Mouse (Mus musculus) urinary bladder, postnatal 25 days (tissue): Measurements from ENCODE around the gene Ripor3.

Experiments used
- DNase-seq: peaks from one replicate; pipeline ENCODE4 v3.0.0; 2022; ENCODE audit warnings: low spot score

The Ripor3 gene

DNA sequence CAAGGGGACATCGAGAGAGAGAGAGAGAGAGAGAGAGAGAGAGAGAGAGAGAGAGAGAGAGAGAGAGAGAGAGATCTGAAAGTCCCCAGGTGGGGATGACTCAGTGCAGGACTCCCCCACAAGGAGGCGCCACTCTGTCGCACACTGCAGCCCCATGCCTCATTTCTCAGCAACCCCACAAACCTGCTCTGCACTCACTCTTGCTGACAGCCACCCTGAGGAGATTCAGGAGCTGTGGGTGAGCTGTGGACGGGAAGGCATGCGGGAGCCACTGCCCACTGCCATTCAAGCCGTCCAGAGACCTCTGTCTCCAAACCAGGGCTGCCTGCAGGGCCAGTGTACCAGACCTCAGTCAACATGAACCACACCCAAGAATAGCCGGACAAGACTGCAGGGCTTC lies 23.7 kb downstream of the Ripor3 start:
- DNase-seq: peak; percentile 58

DNA sequence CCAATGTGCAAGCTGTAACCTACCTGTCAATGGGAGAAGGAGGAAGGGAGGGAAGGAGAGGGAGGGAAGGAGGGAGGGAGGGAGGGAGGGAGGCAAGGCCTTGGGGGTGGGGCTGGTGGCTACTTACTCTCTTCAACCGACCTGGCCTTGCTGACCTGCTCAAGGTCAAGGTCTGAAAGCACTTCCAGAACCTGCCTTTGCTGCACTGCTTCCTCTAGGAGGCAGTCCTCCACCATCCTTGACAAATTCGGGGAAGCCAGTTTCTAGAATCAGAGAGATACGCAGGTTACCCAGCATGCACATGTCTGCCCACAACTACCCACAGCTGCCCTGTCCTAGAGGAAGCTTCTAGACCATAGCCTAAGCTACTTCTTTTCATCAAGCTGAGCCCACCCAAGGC lies 25.5 kb downstream of the Ripor3 start:
- DNase-seq: no peak

DNA sequence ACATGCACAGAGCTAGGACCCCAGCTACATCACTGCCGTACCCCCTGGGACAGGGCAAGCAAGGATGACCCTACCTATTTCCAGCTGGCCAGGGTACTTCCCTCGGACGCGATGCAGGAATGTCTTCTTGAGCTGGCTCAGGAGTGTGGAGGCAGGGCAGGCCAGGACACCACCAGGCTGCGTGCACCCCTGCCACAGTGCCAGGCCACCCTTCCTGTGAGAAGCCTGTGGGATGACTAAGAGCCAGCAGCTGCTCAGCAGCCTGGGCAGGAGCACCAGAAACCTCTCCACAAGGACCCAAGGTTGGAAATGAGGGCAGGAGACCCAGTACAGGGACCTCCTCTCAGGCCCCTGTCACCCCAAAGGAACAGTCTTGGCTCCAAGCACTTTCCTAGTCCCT lies 26.0 kb downstream of the Ripor3 start:
- DNase-seq: no peak

- DNase-seq: peak; percentile 51
Measured at GRCm38 (mm10) chr2:167982646-167983045, 27.8 kb downstream of the Ripor3 start.

GRCm38 (mm10) chr2:167980391-167980790 lies 30.0 kb downstream of the Ripor3 start:
- no peak for DNase-seq

DNA sequence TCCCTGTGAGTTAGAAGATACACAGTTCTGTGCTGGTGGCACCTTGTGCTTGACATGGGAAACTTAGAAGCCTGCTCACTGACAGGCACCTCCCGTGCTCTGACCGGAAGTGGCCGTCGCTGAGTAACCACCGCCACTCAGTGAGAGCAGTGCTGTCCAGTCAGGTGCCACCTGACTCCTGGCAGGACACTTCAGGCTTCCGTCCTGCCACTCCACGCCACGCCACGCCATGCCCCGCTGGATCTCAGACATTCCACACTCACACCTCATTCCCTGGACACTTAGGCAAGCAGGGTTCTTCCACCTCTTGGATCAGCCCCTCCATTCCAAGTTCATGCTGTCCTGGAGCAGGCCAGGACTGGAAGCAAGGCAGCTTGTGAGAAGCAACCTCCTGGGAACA lies 32.1 kb downstream of the Ripor3 start:
- DNase-seq: no peak

GRCm38 (mm10) chr2:167975746-167976145 lies 34.7 kb downstream of the Ripor3 start:
- no peak for DNase-seq

GRCm38 (mm10) chr2:167972809-167973208 lies 37.6 kb downstream of the Ripor3 start:
- no peak for DNase-seq

DNA sequence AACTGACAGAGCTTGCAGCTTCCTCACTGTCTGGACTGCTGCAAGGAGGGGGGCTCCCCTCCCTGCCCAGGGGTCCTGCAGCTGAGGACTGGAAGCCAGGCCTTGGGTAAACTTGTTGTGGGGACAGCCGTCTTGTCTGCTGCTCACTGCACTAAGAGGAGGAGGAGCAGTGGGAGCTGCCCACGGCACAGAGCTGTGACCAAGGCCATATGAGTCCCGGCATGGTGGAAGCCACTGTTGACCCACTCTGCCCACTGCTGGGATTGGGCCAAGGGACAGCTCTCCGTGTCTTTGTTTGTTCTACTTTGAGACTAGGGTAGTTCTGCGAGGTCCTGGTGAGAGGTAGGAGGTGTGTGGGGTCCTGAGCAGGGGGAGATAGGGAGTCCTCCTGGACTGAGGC lies 38.3 kb downstream of the Ripor3 start:
- DNase-seq: no peak

- no peak for DNase-seq
Measured at GRCm38 (mm10) chr2:167969851-167970541, 40.4 kb downstream of the Ripor3 start.

GRCm38 (mm10) chr2:167968504-167968903 lies 41.9 kb downstream of the Ripor3 start:
- DNase-seq: no peak

- DNase-seq: no peak
Measured at GRCm38 (mm10) chr2:167965911-167966310, 44.5 kb downstream of the Ripor3 start.

GRCm38 (mm10) chr2:167964320-167964719 lies 46.1 kb downstream of the Ripor3 start:
- DNase-seq: no peak

GRCm38 (mm10) chr2:167963778-167964300 lies 46.6 kb downstream of the Ripor3 start:
- DNase-seq: no peak

- no peak for DNase-seq
Measured at GRCm38 (mm10) chr2:167963176-167963575, 47.2 kb downstream of the Ripor3 start.

DNA sequence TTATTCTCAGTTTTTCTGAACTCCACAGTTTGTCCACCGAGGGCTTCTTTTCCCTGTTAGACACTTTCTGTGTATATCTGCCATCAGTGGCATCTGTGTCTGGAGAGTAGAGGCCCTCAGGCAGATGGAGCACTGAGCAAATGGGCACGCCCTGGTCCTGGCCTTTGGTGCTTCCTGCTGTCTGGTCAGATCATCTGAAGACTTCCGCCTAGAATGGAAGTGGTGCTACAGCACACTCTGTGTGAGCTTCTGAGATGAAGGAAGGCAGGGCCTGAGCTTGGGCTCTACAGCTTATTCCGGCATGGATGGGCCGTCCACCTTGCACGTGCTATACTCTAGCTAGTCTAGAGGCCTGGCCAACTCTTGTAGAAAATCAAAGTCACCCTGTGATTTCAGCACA lies 48.1 kb downstream of the Ripor3 start:
- DNase-seq: no peak

DNA sequence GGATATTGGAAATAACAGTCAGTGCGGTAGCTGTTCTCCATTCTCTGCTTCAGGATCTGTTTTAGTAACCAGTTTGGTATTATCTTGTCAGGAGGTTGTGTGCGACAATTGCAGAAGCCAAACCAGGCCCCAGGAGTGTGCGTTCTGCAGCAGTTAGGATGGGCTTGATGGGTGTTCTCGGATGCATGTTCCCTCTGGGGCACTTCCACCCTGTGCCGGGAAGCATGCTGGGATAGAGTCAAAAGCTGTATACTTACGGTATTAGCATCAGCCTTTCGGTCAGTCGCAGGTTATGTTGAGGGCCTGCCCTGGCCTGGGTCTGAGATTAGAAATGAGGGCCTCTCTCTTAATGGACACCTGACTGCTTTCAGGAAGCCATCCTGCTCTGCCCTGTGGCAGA lies 49.8 kb downstream of the Ripor3 start:
- no peak for DNase-seq

DNA sequence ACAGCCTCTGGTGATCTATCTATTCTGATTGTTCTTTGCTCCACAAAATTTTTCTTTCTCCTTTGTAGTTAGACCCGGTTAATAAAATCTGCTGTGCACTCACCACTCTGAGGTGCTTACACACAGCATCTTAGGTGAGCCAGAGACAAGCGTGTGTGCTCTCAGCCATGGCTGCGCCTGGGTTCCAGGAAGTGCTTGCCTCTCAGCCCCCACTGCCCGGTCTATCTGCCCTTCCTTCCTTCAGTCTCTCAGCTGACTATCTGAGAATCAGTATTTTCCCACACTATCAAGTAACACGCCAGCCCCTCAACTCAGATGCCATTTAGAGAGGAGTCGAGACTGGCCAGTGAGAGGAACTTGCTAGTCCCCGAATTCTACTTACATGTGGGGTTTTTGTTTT lies 50.4 kb downstream of the Ripor3 start:
- no peak for DNase-seq

DNA sequence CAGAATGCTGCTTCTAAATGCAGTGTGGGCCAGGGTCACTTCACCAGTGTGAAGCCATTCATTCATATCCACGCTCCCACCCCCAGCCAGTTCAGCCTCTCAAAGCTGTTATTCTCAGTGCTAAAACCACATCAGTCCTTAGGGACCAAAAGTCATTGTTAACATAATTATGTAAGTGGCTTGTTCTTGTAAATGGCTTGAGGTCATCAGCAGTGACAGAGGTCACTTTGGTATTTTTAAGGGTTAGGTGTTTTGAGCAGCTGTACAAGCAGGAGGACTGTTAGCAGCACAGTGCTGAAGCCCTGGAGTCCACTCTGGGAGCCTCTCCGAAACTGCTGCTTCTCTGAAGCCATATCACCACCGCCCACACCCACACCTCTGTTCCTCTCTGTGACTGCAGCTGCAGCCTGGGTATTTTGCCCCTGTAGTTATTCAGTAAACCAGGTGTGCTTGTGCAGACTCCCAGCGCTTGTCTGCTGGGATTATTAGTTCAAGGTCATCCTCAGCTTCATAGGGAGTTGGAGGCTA lies 51.0 kb downstream of the Ripor3 start:
- DNase-seq: no peak

- DNase-seq: peak; percentile 66
Measured at GRCm38 (mm10) chr2:167958843-167959242, 51.6 kb downstream of the Ripor3 start.

- no peak for DNase-seq
Measured at GRCm38 (mm10) chr2:167958082-167958788, 52.2 kb downstream of the Ripor3 start.

- DNase-seq: no peak
Measured at GRCm38 (mm10) chr2:167957539-167957938, 52.9 kb downstream of the Ripor3 start.

- no peak for DNase-seq
Measured at GRCm38 (mm10) chr2:167954928-167955327, 55.5 kb downstream of the Ripor3 start.
